Mouse (Mus musculus): ENCODE results near the gene Fastkd5. TPM values are rescaled to one million over a fixed set of nuclear protein-coding genes. Genes with fewer than 3 reads are reported as not detected.

The Fastkd5 gene
- total RNA-seq, 2 experiments from 2014 or later, result 19.7 to 38.4 TPM

DNA sequence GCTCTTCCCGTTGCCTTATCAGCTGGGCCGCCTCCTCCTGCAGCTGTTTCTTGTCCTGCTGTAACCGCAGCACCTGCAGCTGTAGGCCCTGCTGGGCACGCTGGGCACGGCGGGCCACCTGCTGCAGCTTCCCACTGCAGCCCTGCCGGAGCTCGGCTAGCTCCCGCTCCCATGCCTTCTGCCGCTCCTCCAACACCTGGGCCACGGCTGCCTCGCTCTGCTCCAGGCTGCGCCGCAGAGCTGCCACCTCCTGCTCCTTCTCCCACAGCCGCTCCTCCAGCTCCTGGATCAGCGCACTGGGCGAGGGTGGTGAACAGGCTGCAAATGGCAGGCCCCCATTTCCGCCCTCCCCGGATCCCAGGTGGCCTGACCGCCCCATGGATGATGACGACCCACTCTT lies 6.0 kb upstream of the Fastkd5 start:
- peak; percentile 81 for ATAC-seq (replicated peaks; ENCODE audit: low FRiP score, low TSS enrichment, poor library complexity, severe bottlenecking)

DNA sequence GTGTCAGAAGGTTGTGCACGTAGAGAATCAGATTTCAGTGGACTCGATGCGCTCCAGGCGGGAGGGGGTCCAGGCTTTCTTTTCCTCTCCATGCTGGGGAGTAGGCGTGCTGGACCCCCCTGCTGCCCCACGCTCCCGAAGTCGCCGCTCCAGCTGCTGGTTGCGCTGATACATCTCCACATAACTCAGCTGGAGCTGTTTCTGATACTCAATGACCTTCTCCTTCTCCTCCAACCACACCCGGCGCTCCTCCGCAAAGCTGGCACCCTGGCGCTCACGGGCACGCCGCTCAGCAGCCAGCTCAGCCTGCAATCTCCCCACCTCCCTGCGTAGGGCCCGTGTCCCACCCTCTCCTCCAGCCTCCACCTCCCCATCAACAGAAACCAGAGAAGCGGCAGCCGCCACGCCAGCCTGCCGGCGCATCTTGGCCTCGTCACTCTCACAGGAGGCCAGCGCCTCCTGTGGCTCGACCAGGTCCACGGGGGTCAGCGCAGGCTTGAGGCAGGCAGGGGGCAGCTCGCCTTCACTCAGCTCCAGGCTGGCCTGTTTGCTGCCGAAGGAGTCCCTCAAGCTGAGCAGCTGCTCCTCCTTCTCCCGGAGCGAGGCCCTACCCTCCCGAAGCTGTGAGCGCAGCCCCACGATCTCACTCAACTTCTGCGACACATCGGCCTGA lies 5.0 kb upstream of the Fastkd5 start:
- peak; percentile 32; the same call in 1 of the 2 replicates for ATAC-seq (replicated peaks; ENCODE audit: low FRiP score, low TSS enrichment, poor library complexity, severe bottlenecking)

DNA sequence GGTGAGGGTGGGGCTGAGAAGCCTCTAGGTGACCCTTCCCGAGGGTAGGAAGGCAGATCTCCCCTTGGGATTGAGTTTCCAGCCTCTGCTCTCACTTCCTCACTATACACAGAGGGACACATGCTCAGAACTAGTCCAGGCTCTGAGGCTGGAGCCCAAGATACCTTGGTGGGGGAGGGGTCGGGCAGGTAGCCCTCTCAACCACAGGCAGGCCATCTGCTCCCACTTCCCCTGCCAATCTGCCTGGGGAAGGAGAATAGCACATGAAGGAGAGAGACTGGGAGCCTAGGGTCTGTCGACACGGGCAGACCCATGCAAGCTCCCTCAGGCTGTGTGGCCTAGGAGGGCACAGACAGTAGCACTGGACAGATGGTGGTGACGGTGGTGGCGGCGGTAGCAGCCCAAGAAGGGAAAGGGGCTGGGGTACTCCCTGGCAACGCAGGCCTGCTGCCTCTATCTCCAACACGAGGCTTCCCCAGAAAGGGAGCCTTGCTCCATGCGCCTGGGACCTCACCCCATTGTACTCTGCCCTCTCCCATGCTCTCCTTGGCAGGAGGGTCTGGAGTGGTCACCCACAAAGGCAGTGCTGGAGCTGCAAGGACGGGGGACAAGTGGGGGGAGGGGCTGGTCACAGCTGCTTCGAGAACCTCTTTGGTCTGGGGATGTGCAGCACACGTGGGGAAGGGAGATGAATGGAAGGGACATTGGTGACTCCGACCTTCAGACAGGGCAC lies 4.3 kb upstream of the Fastkd5 start:
- no peak for ATAC-seq (replicated peaks; ENCODE audit: low FRiP score, low TSS enrichment, poor library complexity, severe bottlenecking)

DNA sequence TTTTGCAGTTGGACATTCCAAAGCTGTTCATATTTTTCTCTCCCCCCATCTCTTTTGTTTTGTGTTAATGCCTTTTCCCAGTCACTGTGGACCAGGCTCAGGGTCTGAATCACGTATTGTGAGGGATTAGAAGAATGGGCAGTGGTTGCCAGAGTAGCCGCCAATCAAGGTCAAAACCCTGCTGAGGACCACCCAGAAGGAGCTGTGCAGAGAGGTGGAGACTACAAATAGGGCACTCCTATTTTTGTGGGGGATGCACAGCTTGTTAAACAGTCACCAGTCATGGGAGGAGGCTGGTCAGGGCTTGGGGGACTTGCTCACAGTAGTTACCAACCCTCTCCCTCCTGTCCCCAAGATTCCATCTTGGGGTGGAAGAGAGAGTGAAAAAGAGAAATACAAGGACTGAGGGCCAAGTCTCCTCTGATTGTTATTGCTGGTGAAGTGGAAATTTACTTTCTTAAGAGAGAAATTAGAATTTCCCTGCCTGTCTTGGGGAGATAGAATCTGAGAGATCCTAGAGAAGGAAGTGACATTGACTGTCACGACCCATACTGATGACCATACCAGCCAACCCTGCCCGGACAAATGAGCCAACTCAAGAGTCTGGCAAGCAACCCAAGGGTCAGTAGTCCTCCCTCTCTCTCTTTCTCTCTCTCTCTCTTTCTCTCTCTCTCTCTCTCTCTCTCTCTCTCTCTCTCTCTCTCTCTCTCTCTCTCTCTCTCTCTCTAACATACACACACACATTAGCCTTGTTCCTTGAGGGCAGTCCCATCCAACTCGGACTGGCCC lies 3.3 kb upstream of the Fastkd5 start:
- ATAC-seq (replicated peaks; ENCODE audit: low FRiP score, low TSS enrichment, poor library complexity, severe bottlenecking), result no peak

DNA sequence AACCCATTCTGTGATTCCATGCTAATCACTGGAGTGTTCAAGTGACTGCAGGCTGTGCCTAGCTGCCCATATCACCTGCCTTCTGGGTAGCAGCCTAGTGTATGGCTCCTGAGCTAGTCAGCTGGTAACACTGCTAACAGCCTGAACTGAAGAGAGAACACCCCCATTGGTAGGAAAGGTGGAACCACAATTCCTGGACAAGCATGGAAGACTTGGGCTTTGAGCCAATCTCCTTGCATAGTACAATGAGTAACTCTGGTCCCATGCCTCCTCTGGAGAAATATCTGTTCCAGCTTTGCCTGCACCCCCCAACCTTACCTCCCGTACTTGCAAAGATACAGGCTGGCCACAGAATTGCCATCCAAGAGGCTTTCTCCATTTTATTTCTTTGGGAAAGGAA lies 2.6 kb upstream of the Fastkd5 start:
- ATAC-seq (replicated peaks; ENCODE audit: low FRiP score, low TSS enrichment, poor library complexity, severe bottlenecking), result no peak

DNA sequence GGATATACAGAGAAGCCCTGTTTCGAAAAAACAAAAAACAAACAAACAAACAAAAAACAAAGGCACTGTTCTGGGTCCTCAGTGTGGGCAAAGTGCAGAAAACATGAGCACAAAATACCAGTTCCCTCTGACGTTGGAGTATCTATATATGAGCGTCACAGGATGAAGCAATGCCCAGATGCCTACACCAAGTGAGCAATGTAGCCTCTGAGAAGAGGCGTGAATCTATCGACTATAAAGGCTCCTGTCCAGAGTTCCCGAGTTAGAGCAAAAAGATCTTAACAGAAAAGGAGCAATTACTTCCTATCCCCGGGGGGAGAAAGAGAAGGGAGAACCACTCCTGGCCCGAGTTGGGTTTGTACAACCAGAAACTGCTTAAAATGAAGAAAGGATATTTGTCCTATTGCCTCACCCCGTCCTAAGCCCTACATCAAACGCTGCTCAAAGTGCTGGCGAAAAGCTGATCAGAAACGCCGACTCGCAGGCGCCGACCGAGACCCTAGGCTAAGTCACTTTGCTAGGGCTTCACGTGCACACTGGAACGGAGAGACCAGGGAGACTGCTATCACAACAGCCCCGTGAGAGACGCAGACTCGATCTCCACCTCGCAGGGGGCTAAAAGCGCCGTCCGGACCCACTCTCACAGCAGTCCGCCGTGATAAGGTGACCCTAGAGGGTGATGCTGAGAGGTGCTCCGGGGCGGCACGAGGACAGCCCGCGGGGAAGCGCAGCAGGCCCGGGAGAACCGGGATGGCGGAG lies 568 bp downstream of the Fastkd5 start:
- peak; percentile 51 for ATAC-seq (replicated peaks; ENCODE audit: low FRiP score, low TSS enrichment, poor library complexity, severe bottlenecking)

DNA sequence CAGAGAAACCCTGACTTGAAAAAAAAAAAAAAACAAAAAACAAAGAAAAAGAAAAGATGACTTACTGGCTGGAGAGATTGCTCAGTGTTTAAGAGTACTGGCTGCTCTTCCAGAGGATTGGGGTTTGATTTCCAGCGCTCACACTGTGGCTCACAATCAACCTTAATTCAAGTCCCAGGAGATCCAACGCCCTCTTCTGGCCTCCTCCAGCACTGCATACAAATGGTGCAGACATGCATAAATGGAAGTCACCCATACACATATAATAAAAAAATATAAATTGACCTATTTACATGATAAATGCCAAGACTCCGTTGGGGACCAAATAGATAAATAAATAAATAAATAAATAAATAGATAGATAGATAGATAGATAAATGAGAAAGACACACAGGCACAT lies 1.4 kb downstream of the Fastkd5 start:
- no peak for ATAC-seq (replicated peaks; ENCODE audit: low FRiP score, low TSS enrichment, poor library complexity, severe bottlenecking)

DNA sequence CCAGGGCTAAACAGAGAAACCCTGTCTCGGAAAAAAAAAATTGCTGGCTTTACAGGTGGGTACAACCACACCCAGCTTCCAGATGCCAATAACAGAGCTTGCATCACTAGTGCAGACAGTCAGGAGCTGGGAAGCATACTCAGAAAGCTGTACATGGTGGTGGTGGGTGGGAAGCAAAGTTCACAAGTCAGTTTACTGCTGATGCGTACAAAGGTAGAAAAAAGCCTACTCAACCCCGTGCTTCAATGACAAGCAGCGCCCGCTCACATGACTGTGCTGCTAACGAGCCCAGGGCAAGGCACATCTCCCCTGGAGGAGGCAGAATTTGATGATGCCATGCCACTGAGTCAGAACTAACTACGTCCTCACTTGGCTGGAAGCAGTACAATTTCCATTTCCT lies 10.9 kb downstream of the Fastkd5 start:
- no peak for ATAC-seq (replicated peaks; ENCODE audit: low FRiP score, low TSS enrichment, poor library complexity, severe bottlenecking)

DNA sequence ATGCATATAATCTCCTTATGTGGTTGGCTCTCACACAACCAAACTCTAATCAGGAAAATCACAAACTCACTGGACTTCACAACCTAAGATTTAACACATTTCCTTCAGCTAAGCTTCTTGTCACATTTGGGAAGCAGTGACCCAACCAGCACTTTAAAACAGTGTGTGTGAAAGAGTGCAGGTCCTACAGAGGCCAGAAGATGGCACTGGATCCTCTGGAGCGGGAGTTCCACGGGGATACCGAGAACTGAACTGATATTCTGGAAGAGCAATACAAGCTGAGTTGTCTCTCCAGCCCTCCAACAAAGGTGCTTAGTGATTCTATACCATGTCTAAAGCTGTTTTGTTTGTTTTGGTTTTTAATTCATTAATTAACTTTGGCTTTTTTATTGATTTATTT lies 16.7 kb downstream of the Fastkd5 start:
- 0 out of 2 replicates have a peak, but pooled peaks have one; percentile 63 for ATAC-seq (replicated peaks; ENCODE audit: low FRiP score, low TSS enrichment, poor library complexity, severe bottlenecking)

DNA sequence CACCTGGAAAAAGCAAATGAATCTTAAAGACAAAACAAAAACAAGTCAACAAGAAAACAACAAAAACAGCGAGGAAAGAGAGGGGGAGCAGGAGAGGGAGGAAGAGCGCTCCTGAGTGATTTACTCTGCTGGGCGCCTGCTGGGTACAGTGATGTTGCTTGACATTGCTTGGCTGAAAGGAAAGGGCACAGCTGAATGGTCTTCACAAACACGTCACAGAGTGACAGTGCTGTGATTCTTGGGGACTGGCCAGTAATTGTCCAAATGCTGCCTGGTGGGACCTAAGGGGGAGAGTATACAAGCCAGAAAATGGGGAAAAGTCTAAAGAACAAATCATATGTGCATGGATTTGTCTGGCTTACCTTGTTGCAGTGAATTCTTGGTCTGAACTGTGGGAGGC lies 27.6 kb downstream of the Fastkd5 start:
- ATAC-seq (replicated peaks; ENCODE audit: low FRiP score, low TSS enrichment, poor library complexity, severe bottlenecking), result no peak

DNA sequence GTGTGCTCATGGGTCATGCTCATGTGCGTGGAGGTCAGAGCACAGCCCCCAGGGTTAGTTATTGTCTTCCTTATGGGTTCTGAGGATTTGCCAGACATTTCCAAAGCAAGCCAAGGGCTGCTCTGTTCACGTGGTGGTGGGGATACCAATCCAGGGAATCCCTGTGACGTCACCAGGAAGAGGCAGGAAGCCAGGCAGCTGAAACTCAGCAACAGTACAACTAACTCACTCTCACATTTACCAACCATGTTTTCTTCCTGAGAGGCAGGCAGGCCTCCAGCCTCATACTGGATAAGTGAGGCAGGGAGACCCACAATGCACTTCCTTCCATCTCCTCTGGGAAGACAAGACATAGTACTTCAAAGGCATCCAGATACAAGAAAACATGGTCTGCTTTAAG lies 31.4 kb downstream of the Fastkd5 start:
- ATAC-seq (replicated peaks; ENCODE audit: low FRiP score, low TSS enrichment, poor library complexity, severe bottlenecking), result no peak

DNA sequence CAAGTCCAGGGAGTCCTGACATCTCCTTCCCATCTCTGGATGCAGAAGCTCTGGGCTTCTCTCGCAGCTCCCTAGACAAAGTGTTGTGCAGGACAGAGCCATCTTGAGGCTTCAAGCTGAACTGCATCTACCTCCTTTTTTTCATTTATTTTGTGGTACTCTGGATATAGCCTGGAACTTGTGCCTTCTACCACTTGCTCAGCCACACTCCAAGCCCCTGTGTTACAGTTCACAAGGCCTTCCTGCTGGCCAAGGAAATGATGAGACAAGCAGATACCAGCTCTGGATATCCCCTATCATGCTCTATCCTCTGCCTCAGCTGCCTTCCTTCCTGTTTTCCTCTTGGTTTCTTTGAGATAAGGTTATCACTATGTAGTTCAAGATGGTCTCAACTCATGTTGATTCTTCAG lies 32.2 kb downstream of the Fastkd5 start:
- peak; percentile 65 for ATAC-seq (replicated peaks; ENCODE audit: low FRiP score, low TSS enrichment, poor library complexity, severe bottlenecking)

DNA sequence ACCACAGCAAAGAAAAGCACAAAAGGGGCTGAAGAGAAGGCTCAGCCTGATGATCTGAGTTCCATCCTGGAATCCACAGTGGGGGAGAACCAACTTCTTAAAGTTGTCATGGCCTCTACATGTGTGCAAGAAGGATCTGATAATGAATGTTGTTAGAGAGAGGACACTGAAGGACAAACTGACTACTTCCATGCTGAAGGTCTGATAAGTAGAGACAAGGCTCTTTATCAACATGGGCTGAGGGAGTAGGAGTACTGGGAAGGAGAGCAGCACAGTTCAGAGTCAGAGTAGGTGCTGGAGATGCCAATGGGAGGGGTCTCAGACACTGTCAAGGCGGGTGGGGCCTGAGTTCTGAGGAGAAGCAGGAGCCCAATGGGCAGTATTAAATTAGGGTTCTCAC lies 34.2 kb downstream of the Fastkd5 start:
- peak; percentile 34; the same call in 1 of the 2 replicates for ATAC-seq (replicated peaks; ENCODE audit: low FRiP score, low TSS enrichment, poor library complexity, severe bottlenecking)

DNA sequence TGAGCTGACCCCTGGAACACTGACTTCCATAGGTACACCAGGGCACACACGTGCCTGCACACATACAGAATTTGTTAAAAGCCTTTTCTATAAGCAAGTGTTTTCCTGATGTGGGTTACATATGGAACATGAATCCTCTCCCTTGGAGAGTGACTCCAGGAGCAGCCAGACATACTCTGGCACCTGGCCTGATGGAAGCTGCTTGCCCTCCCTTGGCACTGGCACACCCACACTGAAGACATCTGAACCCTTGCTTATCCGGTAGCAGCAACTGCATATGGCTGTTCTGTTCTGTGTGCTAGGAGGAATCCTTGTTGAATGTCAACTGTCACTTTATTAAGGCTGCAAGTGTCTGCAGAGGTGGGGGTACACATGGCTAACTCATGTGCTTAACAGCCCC lies 38.8 kb downstream of the Fastkd5 start:
- ATAC-seq (replicated peaks; ENCODE audit: low FRiP score, low TSS enrichment, poor library complexity, severe bottlenecking), result no peak

DNA sequence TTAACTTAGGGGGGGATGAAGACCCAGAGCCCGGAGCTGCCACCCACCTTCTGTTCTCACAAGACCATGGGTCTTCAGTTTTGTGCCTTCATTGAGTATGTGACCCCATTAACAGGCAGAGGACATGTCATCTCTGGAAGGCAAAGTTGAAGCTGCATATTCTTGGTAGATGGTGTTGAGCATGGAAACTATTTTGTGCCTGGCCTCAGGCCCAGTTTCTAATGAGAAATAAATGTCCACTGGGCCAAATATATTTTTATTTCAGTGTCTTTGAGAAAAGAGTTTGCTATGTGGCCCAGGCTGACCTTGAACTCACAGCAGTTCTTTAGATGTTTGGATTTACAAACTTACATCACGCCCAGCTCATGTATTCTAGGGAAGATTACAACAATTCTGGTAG lies 40.1 kb downstream of the Fastkd5 start:
- ATAC-seq (replicated peaks; ENCODE audit: low FRiP score, low TSS enrichment, poor library complexity, severe bottlenecking), result no peak

DNA sequence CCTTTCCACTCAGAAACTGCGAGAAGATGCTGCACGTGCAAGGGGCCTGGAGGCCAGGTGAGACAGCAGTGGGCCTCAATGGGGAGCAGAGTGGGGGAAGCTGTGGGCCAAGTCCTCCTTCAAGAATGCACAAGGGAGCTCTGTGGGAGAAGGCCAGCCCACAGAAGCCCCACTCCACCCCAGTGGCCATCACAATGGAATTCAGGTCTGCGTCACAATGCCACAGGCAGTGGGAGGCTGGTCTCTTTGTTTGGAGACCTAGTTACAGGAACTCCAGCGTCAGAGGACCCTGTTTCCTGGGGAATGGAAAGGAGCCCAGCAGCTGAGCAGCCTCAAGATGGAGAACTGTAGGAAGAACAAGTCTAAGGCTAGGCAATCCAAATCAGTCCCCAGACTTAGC lies 40.7 kb downstream of the Fastkd5 start:
- ATAC-seq (replicated peaks; ENCODE audit: low FRiP score, low TSS enrichment, poor library complexity, severe bottlenecking), result no peak

DNA sequence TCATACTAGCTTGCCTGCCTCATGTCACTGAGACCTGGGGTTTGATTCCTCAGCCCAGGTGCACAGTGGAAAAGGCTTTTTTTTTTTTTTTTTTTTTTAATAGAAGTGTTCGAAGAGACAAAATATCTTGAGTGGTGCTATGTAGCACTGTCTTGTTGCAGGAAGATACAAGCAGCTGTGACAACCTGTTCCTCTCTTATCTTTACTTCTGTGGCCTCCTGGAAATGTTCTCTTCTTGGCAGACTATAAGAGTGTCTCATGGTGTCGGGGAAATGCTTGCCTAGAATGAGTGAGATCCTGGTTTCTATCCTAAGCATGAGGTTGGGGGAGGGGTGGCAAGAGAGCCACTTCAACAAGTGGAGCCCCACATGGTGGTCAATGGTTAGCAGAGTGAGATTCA lies 41.5 kb downstream of the Fastkd5 start:
- peak; percentile 32; the same call in 1 of the 2 replicates for ATAC-seq (replicated peaks; ENCODE audit: low FRiP score, low TSS enrichment, poor library complexity, severe bottlenecking)

DNA sequence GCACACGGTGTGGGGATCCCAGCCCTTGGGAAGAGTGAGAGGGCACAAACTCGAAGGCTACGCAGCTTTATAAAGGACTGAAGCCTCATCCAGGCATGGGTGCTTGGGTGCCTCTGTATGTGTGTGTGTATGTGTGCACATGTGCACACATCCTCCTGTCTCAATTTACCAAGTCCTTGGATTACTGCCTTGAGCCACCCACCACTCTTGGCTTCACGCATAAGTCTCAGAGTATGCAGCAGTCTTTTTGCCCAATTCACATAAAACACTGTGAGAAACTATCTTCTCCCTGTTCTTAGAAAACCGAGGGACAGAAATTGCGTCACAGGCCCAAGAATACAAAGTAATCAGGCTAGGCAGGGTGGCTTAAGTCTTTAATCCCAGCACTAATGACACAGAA lies 43.8 kb downstream of the Fastkd5 start:
- ATAC-seq (replicated peaks; ENCODE audit: low FRiP score, low TSS enrichment, poor library complexity, severe bottlenecking), result no peak

DNA sequence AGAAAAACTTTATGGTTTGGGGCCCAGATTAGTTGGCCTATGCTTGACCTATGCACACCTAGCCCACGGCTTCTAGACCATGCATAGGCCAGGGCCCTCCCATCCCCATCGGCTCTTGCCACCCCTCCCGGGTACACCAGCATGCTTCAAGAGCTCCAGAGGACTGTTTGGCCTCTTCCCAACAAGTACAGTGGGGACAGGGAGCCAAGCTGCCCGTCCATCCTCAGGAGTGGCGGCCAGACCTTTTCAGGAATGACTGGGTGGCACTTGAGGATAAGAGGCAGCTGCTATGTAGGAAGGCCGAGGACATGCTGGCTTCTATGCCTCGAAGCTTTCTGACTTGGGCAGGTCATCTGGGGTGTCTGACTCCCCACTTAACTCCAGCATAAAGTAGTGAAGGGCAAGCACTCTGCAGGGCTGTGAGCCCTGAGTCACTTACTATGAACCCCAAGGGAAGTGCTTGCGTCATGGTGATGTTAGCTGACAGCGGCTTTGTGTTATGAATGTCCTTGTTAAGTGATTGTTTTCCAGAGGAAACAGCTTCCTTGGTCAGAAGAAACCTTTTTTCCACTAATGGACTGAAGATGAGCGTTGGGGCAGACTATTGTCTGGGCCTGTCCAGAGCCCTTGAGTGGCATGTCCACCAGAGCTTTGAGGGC lies 45.8 kb downstream of the Fastkd5 start:
- ATAC-seq (replicated peaks; ENCODE audit: low FRiP score, low TSS enrichment, poor library complexity, severe bottlenecking), result no peak
